Mouse (Mus musculus): ENCODE measurements around the gene S100a14. TPM values are rescaled to one million over a fixed set of nuclear protein-coding genes. Genes with fewer than 3 reads are reported as not detected.

Gene S100a14
- polyA plus RNA-seq, 1 experiment from 2014 or later, result 0.87 TPM

- H3K9me3 ChIP-seq (replicated peaks), result no peaks in the 10 kb centered on the region
- no peaks in the 10 kb centered on the region for H3K27me3 ChIP-seq (replicated peaks)
- no peak within 1 kb of the TSS for H3K9ac ChIP-seq (replicated peaks)
- H3K36me3 ChIP-seq, result no peaks in the 10 kb centered on the region
- 76% methylated on average over 6 of the region's 6 CpGs for WGBS
- no peak within 1 kb of the TSS for H3K4me3 ChIP-seq (replicated peaks)
- H3K27ac ChIP-seq (replicated peaks), result no peak within 1 kb of the TSS
- no peaks in the 10 kb centered on the region for H3K4me1 ChIP-seq
- H3K4me2 ChIP-seq, result no peak within 1 kb of the TSS
- ATAC-seq (ENCODE audit: low FRiP score), result no peak
Observed at GRCm38 (mm10) chr3:90560008-90560628, 33.5 kb downstream of the S100a14 start, which contains the start of gene S100a3. TSS of gene S100a3 (plus strand) at chr3:90560578.

GRCm38 (mm10) chr3:90574691-90575090, 48.0 kb downstream of the S100a14 start:
- Histone ChIP-seq H3K36me3 (no peaks in the 10 kb centered on the region), H3K9ac (replicated peaks) (no peak overlapping the region), H3K9me3 (replicated peaks) (no peaks in the 10 kb centered on the region), H3K4me3 (replicated peaks) (no peak overlapping the region), H3K27me3 (replicated peaks) (no peaks in the 10 kb centered on the region), H3K4me2 (no peak overlapping the region), H3K27ac (replicated peaks) (no peak overlapping the region), H3K4me1 (no peaks in the 10 kb centered on the region)
- no peak for ATAC-seq (ENCODE audit: low FRiP score)
- 86% methylated on average over 5 of the region's 5 CpGs for WGBS

- Histone ChIP-seq H3K4me1 (no peaks in the 10 kb centered on the region), H3K9me3 (replicated peaks) (no peaks in the 10 kb centered on the region), H3K27ac (replicated peaks) (no peak overlapping the region), H3K4me3 (replicated peaks) (no peak overlapping the region), H3K4me2 (no peak overlapping the region), H3K36me3 (no peaks in the 10 kb centered on the region), H3K9ac (replicated peaks) (no peak overlapping the region), H3K27me3 (replicated peaks) (no peaks in the 10 kb centered on the region)
- 90% methylated on average over 3 of the region's 3 CpGs for WGBS
- no peak for ATAC-seq (ENCODE audit: low FRiP score)
Observed at GRCm38 (mm10) chr3:90575320-90575719, 48.7 kb downstream of the S100a14 start.

GRCm38 (mm10) chr3:90576351-90577001, 49.8 kb downstream of the S100a14 start:
- Histone ChIP-seq H3K4me3 (replicated peaks) (no peak overlapping the region), H3K27me3 (replicated peaks) (no peaks in the 10 kb centered on the region), H3K27ac (replicated peaks) (no peak overlapping the region), H3K9me3 (replicated peaks) (no peaks in the 10 kb centered on the region), H3K4me2 (no peak overlapping the region), H3K36me3 (no peaks in the 10 kb centered on the region), H3K9ac (replicated peaks) (no peak overlapping the region), H3K4me1 (no peaks in the 10 kb centered on the region)
- no peak for ATAC-seq (ENCODE audit: low FRiP score)
- 69% methylated on average over 10 of the region's 10 CpGs for WGBS

Other genes with a start within 250 kb of the S100a14 start
- 13.2 and 15.0 TPM in 2 replicates for gene Gatad2b, start 233.7 kb upstream of the S100a14 start, polyA plus RNA-seq (2015; fragmentation: Nextera tagmentation; extraction: Ambion mirVana)
- 30.5 and 34.3 TPM in 2 replicates for gene Slc27a3, start 136.9 kb upstream of the S100a14 start, polyA plus RNA-seq (2015; fragmentation: Nextera tagmentation; extraction: Ambion mirVana)
- 29.8 and 31.5 TPM in 2 replicates for gene Ints3, start 93.2 kb upstream of the S100a14 start, polyA plus RNA-seq (2015; fragmentation: Nextera tagmentation; extraction: Ambion mirVana)
- gene Npr1, start 61.0 kb upstream of the S100a14 start, polyA plus RNA-seq (2015; fragmentation: Nextera tagmentation; extraction: Ambion mirVana), result 3.1 and 4.4 TPM in 2 replicates
- gene Ilf2, start 50.7 kb upstream of the S100a14 start, polyA plus RNA-seq (2015; fragmentation: Nextera tagmentation; extraction: Ambion mirVana), result 218 and 229 TPM in 2 replicates
- 97.8 and 98.7 TPM in 2 replicates for gene Snapin, start 35.8 kb upstream of the S100a14 start, polyA plus RNA-seq (2015; fragmentation: Nextera tagmentation; extraction: Ambion mirVana)
- gene Chtop, start 17.4 kb upstream of the S100a14 start, polyA plus RNA-seq (2015; fragmentation: Nextera tagmentation; extraction: Ambion mirVana), result 169 TPM in 2 replicates
- gene S100a1, start 12.5 kb upstream of the S100a14 start, polyA plus RNA-seq (2015; fragmentation: Nextera tagmentation; extraction: Ambion mirVana), result 23.5 and 29.1 TPM in 2 replicates
- gene S100a13, start 12.4 kb upstream of the S100a14 start, polyA plus RNA-seq (2015; fragmentation: Nextera tagmentation; extraction: Ambion mirVana), result 11.7 and 16.8 TPM in 2 replicates
- gene S100a16, start 10.4 kb downstream of the S100a14 start, polyA plus RNA-seq (2015; fragmentation: Nextera tagmentation; extraction: Ambion mirVana), result 44.0 and 69.4 TPM in 2 replicates
- 1.1 and 4.3 TPM in 2 replicates for gene S100a3, start 33.7 kb downstream of the S100a14 start, polyA plus RNA-seq (2015; fragmentation: Nextera tagmentation; extraction: Ambion mirVana)
- gene S100a2, start 63.4 kb downstream of the S100a14 start, polyA plus RNA-seq (2015; fragmentation: Nextera tagmentation; extraction: Ambion mirVana), result not detected in 2 replicates
- not detected in 2 replicates for gene Gm42674, start 75.0 kb downstream of the S100a14 start, polyA plus RNA-seq (2015; fragmentation: Nextera tagmentation; extraction: Ambion mirVana)
- 1.2 and 10.7 TPM in 2 replicates for gene S100a4, start 76.9 kb downstream of the S100a14 start, polyA plus RNA-seq (2015; fragmentation: Nextera tagmentation; extraction: Ambion mirVana)
- not detected in 2 replicates for gene S100a5, start 81.7 kb downstream of the S100a14 start, polyA plus RNA-seq (2015; fragmentation: Nextera tagmentation; extraction: Ambion mirVana)
- gene S100a6, start 86.0 kb downstream of the S100a14 start, polyA plus RNA-seq (2015; fragmentation: Nextera tagmentation; extraction: Ambion mirVana), result 43.6 and 90.4 TPM in 2 replicates
- gene S100a7a, start 127.2 kb downstream of the S100a14 start, polyA plus RNA-seq (2015; fragmentation: Nextera tagmentation; extraction: Ambion mirVana), result not detected in 2 replicates
- gene S100a8, start 142.1 kb downstream of the S100a14 start, polyA plus RNA-seq (2015; fragmentation: Nextera tagmentation; extraction: Ambion mirVana), result 9.2 and 16.0 TPM in 2 replicates
- 6.2 and 12.6 TPM in 2 replicates for gene S100a9, start 168.9 kb downstream of the S100a14 start, polyA plus RNA-seq (2015; fragmentation: Nextera tagmentation; extraction: Ambion mirVana)
- gene Pglyrp4, start 200.1 kb downstream of the S100a14 start, polyA plus RNA-seq (2015; fragmentation: Nextera tagmentation; extraction: Ambion mirVana), result not detected in 2 replicates

All from neural tube, embryonic 15.5 days (tissue).